Mouse (Mus musculus): ENCODE measurements around the gene Cbx5. TPM values are rescaled to one million over a fixed set of nuclear protein-coding genes. Genes with fewer than 3 reads are reported as not detected.

Gene Cbx5
- 18.8 and 26.9 TPM in 2 replicates for polyA plus RNA-seq (2012; rRNA removed)

DNA sequence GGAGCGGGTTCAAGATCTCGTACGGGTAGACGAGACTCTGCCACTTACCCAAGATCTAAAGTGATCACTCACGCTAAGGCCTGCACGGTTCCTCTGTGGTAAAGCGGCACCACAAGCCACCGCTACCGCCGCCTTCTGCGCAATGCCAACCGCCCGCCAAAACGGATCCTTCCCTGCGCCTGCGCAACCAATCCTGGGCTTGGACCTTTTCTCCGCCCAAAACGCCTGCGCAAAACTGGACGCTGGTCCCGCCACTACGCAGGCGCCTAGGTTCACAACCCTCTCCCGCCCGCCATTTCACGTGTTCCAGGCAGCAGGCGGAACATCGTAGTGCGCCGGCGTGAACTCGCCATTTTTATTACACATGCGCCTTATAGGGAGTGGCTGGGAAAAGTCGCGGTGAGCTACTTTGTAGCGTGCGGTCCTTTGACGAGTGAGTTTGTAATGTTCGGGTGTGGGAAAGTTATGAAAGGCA lies at the start of gene Cbx5:
TSS of gene Cbx5 (minus strand) at position 132 of the 475 bp plus-strand sequence.
- Histone ChIP-seq H3K27ac (ENCODE audit: insufficient read depth, low read depth, low read length) (peak within 1 kb of the TSS; percentile 93), H3K4me1 (ENCODE audit: control insufficient read depth, insufficient read depth, low read length) (peaks cover 6% of the 10 kb centered on the region; the same call in 1 of the 2 replicates), H3K36me3 (ENCODE audit: control insufficient read depth, insufficient read depth, low read length) (peaks cover 14% of the 10 kb centered on the region), H3K27me3 (replicated peaks; ENCODE audit: control insufficient read depth, insufficient read depth, low read length) (no peaks in the 10 kb centered on the region), H3K4me3 (ENCODE audit: insufficient read depth, low read depth, low read length) (peak within 1 kb of the TSS; percentile 89)
- under 1% methylated on average over 39 of the region's 39 CpGs for WGBS
- TF ChIP-seq POLR2A (IDR thresholded peaks at IDR 0.05; ENCODE audit: low read depth, low read length) (peak; percentile 33), CTCF (conservative IDR thresholded peaks at IDR 0.05; ENCODE audit: insufficient read depth, insufficient read length, low read depth, low read length) (no peak)
- DNase-seq = peak; percentile 99

DNA sequence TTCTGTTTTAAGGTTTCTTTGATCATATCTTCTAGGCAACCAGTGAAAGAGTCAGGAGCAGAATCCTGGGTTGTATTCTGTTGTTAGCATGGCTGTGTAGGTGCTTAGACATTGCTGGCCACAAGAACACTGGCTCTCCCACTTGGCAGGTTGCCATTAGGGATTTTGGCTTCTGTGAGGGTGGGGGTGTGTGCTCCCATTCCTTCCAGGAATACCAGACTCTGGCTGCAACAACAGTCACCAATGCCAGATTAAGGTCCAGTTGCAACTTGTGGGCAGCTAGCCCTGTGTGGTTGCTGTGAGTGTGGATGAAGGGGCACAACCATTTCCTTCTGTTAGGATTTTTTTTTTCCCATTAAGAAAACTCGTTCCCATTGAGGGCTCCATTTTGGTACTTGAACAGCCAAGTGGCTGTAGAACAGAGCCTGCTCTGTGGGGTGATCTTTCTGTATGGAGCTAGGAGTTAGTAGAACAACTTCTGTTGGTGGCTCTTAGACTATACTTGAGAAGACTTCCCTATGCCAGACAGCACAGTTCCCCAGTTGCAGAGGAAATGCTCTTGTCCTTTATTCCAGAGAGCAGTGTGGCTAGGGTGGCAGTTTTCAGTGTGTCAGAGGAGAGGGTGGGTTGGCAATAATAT lies 46.3 kb upstream of the Cbx5 start:
- H3K27ac ChIP-seq (ENCODE audit: insufficient read depth, low read depth, low read length) = no peak overlapping the region
- H3K36me3 ChIP-seq (ENCODE audit: control insufficient read depth, insufficient read depth, low read length) = no peaks in the 10 kb centered on the region; the same call in 1 of the 2 replicates
- TF ChIP-seq CTCF (conservative IDR thresholded peaks at IDR 0.05; ENCODE audit: insufficient read depth, insufficient read length, low read depth, low read length) = 0 out of 2 replicates have a peak, but pooled peaks have one; percentile 10
- TF ChIP-seq POLR2A (IDR thresholded peaks at IDR 0.05; ENCODE audit: low read depth, low read length) = no peak
- WGBS = 32% methylated on average over 1 of the region's 1 CpGs
- H3K4me3 ChIP-seq (ENCODE audit: insufficient read depth, low read depth, low read length) = no peak overlapping the region
- peaks cover 20% of the 10 kb centered on the region for H3K4me1 ChIP-seq (ENCODE audit: control insufficient read depth, insufficient read depth, low read length)
- H3K27me3 ChIP-seq (replicated peaks; ENCODE audit: control insufficient read depth, insufficient read depth, low read length) = no peaks in the 10 kb centered on the region
- peak; percentile 86 for DNase-seq

DNA sequence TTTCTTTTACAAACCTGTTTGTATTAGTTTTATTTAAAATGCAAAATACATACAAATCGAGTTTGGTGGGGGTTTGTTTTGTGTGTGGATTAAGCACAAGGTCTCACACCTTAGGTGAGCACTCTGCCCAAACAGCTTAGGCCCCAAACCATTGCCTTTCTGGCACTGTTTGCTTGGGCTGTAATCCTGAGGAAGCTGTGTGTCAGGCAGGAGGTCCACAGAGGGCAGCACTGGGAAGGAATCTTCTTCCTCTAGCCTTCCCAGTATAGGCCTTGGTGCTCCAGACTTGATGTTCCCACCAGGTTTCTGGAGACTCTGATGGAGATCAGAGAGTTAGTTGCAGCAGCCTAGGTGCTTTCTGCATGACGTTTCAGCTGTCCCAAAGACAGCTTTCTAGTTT lies 45.0 kb upstream of the Cbx5 start:
- Histone ChIP-seq H3K27me3 (replicated peaks; ENCODE audit: control insufficient read depth, insufficient read depth, low read length) (no peaks in the 10 kb centered on the region), H3K4me1 (ENCODE audit: control insufficient read depth, insufficient read depth, low read length) (peaks cover 20% of the 10 kb centered on the region), H3K4me3 (ENCODE audit: insufficient read depth, low read depth, low read length) (no peak overlapping the region), H3K36me3 (ENCODE audit: control insufficient read depth, insufficient read depth, low read length) (no peaks in the 10 kb centered on the region; the same call in 1 of the 2 replicates), H3K27ac (ENCODE audit: insufficient read depth, low read depth, low read length) (no peak overlapping the region)
- DNase-seq = no peak
- WGBS = 33% methylated on average over 2 of the region's 2 CpGs
- TF ChIP-seq POLR2A (IDR thresholded peaks at IDR 0.05; ENCODE audit: low read depth, low read length) = no peak
- peak; percentile 41; the same call in 1 of the 2 replicates for TF ChIP-seq CTCF (conservative IDR thresholded peaks at IDR 0.05; ENCODE audit: insufficient read depth, insufficient read length, low read depth, low read length)

DNA sequence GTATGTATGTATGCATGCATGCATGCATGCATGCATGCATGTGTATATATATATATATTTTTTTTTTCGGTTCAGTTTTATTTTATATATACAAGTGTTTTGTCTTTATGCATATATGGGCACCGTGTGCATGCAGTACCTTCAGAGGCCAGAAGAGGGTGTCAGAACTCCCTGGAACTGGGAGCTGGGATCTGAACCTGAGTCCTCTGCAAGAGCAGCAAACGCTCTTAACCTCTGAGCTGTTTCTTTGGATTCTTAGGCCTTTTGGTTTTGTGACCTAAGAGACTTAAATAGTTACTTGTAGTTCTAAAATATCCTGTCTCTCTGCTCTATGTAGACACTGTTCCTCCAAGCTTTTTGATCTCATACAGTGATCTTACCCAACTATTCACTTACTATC lies 44.5 kb upstream of the Cbx5 start:
- Histone ChIP-seq H3K4me1 (ENCODE audit: control insufficient read depth, insufficient read depth, low read length) (peaks cover 20% of the 10 kb centered on the region), H3K4me3 (ENCODE audit: insufficient read depth, low read depth, low read length) (no peak overlapping the region), H3K36me3 (ENCODE audit: control insufficient read depth, insufficient read depth, low read length) (no peaks in the 10 kb centered on the region; the same call in 1 of the 2 replicates), H3K27ac (ENCODE audit: insufficient read depth, low read depth, low read length) (no peak overlapping the region), H3K27me3 (replicated peaks; ENCODE audit: control insufficient read depth, insufficient read depth, low read length) (no peaks in the 10 kb centered on the region)
- peak; percentile 68 for TF ChIP-seq CTCF (conservative IDR thresholded peaks at IDR 0.05; ENCODE audit: insufficient read depth, insufficient read length, low read depth, low read length)
- no peak for TF ChIP-seq POLR2A (IDR thresholded peaks at IDR 0.05; ENCODE audit: low read depth, low read length)
- 62% methylated on average over 3 of the region's 3 CpGs for WGBS
- peak; percentile 72 for DNase-seq

DNA sequence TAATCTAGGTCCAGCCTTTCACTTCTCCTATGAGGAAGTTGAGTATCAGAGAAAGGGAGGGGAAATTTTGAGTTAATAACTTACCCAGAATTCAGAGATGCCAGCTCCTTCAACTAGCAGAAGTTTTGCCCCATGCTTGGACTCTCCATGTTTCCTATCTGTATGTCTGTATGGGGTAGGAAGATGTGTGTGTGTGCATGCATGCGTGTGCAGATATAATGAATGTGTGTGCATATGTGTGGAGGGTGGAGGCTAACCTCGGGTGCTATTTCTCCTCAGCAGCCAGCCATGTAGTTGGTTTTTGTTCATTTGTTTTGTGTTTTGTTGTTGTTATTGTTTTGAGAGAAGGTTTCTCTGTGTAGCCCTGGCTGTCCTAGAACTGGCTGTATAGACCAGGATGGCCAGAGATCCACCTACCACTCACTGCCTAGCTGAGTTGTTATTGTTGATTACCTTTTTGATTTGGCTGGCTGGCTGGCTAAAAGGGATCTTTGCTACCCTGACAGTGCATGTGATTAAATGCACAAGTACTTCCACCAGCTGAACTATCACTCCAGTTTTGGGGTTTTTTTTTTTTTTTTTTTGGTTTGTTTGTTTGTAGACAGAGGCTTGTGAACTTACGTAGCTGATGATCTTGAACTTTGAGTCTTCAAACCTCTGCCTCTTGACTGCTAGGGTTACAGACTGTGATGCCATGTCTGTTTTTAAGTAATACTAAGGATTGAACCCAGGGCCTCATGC lies 42.0 kb upstream of the Cbx5 start:
- Histone ChIP-seq H3K4me1 (ENCODE audit: control insufficient read depth, insufficient read depth, low read length) (peaks cover 20% of the 10 kb centered on the region), H3K27me3 (replicated peaks; ENCODE audit: control insufficient read depth, insufficient read depth, low read length) (no peaks in the 10 kb centered on the region), H3K36me3 (ENCODE audit: control insufficient read depth, insufficient read depth, low read length) (no peaks in the 10 kb centered on the region; the same call in 1 of the 2 replicates), H3K27ac (ENCODE audit: insufficient read depth, low read depth, low read length) (peak overlapping the region; percentile 75), H3K4me3 (ENCODE audit: insufficient read depth, low read depth, low read length) (no peak overlapping the region)
- TF ChIP-seq POLR2A (IDR thresholded peaks at IDR 0.05; ENCODE audit: low read depth, low read length) (no peak), CTCF (conservative IDR thresholded peaks at IDR 0.05; ENCODE audit: insufficient read depth, insufficient read length, low read depth, low read length) (no peak)
- DNase-seq = peak; percentile 48
- WGBS = 61% methylated on average over 3 of the region's 3 CpGs

DNA sequence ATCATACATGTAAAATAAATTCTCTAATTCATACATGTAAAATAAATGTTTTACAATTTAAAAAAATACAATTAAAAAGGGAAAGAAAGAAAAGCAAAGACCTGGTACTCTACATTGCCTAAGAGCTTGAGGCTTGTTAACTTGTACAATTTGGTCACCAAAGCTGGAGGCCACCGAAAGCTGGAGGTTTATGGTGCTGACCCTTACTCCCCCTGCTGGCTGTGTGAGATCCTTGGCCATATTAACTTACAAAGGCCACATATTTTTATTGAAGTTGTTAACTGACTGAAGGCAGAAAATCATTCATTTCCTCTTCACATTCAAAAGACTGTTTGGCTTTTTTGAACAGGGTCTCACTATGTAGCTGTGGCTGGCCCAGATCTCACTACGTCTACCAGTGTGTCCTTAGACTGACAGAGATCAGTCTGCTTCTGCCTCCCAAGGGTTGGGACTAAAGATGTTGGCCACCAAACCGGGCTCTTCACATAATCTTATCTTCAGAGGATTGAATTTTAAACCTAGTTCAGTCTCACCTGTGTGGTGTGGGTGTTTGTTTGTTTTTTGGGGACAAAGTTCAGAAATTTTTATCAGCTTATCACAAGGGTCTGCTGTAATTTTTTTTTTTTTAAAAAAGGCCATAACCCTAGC lies 41.3 kb upstream of the Cbx5 start:
- WGBS = 51% methylated on average over 3 of the region's 3 CpGs

More for the DNA sequence above, 41.3 kb upstream of the Cbx5 start:
- TF ChIP-seq POLR2A (IDR thresholded peaks at IDR 0.05; ENCODE audit: low read depth, low read length) (no peak), CTCF (conservative IDR thresholded peaks at IDR 0.05; ENCODE audit: insufficient read depth, insufficient read length, low read depth, low read length) (peak; percentile 62)
- DNase-seq = peak; percentile 46
- Histone ChIP-seq H3K4me1 (ENCODE audit: control insufficient read depth, insufficient read depth, low read length) (peaks cover 17% of the 10 kb centered on the region), H3K36me3 (ENCODE audit: control insufficient read depth, insufficient read depth, low read length) (no peaks in the 10 kb centered on the region; the same call in 1 of the 2 replicates), H3K27ac (ENCODE audit: insufficient read depth, low read depth, low read length) (no peak overlapping the region), H3K27me3 (replicated peaks; ENCODE audit: control insufficient read depth, insufficient read depth, low read length) (no peaks in the 10 kb centered on the region), H3K4me3 (ENCODE audit: insufficient read depth, low read depth, low read length) (no peak overlapping the region)
